Mouse (Mus musculus) heart, embryonic 11.5 days (tissue): Measurements from ENCODE around the gene Tmem181a. TPM values are rescaled to one million over a fixed set of nuclear protein-coding genes. Genes with fewer than 3 reads are reported as not detected.
"Not testable (repeated sequence)": the region's sequence is repeated elsewhere in the genome, so short reads cannot be mapped to it uniquely, and the experiment has no call there.

Experiments used
- ATAC-seq: fragments of 200-750 bp; cut with Nextera tagmentation; replicated peaks from 2 replicates; pipeline ENCODE4 v1.8.0; 2017; ENCODE audit warnings: moderate library complexity; ENCODE audit not compliant: insufficient number of reproducible peaks, low FRiP score, low TSS enrichment
- H3K27ac ChIP-seq: fragments of 300-500 bp; sonication (generic); 2 replicates; pipeline ENCODE4 v1.5.1; 2014; ENCODE audit warnings: mild to moderate bottlenecking, low read depth, low read length
- H3K27me3 ChIP-seq: fragments of 300-500 bp; sonication (generic); 2 replicates; pipeline ENCODE4 v1.6.1; 2014; ENCODE audit warnings: mild to moderate bottlenecking, low read length, mixed read lengths; ENCODE audit not compliant: control insufficient read depth, insufficient read depth
- H3K36me3 ChIP-seq: fragments of 300-500 bp; sonication (generic); 2 replicates; pipeline ENCODE4 v1.6.1; 2014; ENCODE audit warnings: mild to moderate bottlenecking, low read length, moderate library complexity, mixed read lengths; ENCODE audit not compliant: control insufficient read depth, insufficient read depth
- H3K4me1 ChIP-seq: fragments of 300-500 bp; sonication (generic); 2 replicates; pipeline ENCODE4 v1.6.1; 2014; ENCODE audit warnings: low read length; ENCODE audit not compliant: control insufficient read depth, insufficient read depth
- H3K4me2 ChIP-seq: fragments of 300-500 bp; sonication (generic); 2 replicates; pipeline ENCODE4 v1.6.1; 2014; ENCODE audit warnings: mild to moderate bottlenecking, moderate library complexity
- H3K4me3 ChIP-seq: fragments of 300-500 bp; sonication (generic); 2 replicates; pipeline ENCODE4 v1.5.1; 2014; ENCODE audit warnings: low read depth, low read length
- H3K9ac ChIP-seq: fragments of 300-500 bp; sonication (generic); 2 replicates; pipeline ENCODE4 v1.6.1; 2014; ENCODE audit warnings: mild to moderate bottlenecking, low read depth, low read length, moderate library complexity
- H3K9me3 ChIP-seq: fragments of 300-500 bp; sonication (generic); replicated peaks from 2 replicates; pipeline ENCODE4 v1.6.1; 2016; ENCODE audit warnings: low read length; ENCODE audit not compliant: control insufficient read depth
- WGBS: fragments of 180-500 bp; shearing (Covaris S2); extraction: QIAGEN DNeasy Blood & Tissue Kit; methylation state at CpG from one replicate; pipeline ENCODE4 v1.1.7; 2014; ENCODE audit not compliant: insufficient replicate concordance; 5-methylcytosine and 5-hydroxymethylcytosine counted together
- polyA plus RNA-seq: library from polyadenylated mRNA; unstranded; fragments of >200 nt; fragmentation: Nextera tagmentation; extraction: Ambion mirVana; gene quantifications from 2 replicates; pipeline ENCODE4 v1.2.1, GENCODE M21; 2014

Tmem181a gene
- 18.6 and 24.5 TPM in 2 replicates for polyA plus RNA-seq

- H3K36me3 ChIP-seq, H3K9me3 ChIP-seq, H3K9ac ChIP-seq, H3K4me1 ChIP-seq, H3K27me3 ChIP-seq, H3K27ac ChIP-seq: not testable (repeated sequence)
- WGBS: 0% methylated on average over 18 of the region's 51 CpGs
- peak; percentile 31; the same call in 1 of the 2 replicates for ATAC-seq
- 0 out of 2 replicates have a peak within 1 kb of the TSS, but pooled peaks have one; percentile 8 for H3K4me3 ChIP-seq
- peak within 1 kb of the TSS; percentile 42; the same call in 1 of the 2 replicates for H3K4me2 ChIP-seq
Measured at GRCm38 (mm10) chr17:6256400-6257069, at the start of gene Tmem181a. Gene Tmem181a, plus strand, starts transcription at chr17:6256860.

GRCm38 (mm10) chr17:6211721-6212120, 44.9 kb upstream of the Tmem181a start:
- ATAC-seq: no peak
- Histone ChIP-seq H3K27me3 (no peaks in the 10 kb centered on the region), H3K4me1 (peaks cover 9% of the 10 kb centered on the region), H3K9me3 (no peaks in the 10 kb centered on the region), H3K36me3 (peaks cover 9% of the 10 kb centered on the region), H3K4me2 (no peak overlapping the region), H3K27ac (0 out of 2 replicates have a peak overlapping the region, but pooled peaks have one; percentile 12), H3K9ac (no peak overlapping the region), H3K4me3 (no peak overlapping the region)
- 76% methylated on average over 1 of the region's 1 CpGs for WGBS

GRCm38 (mm10) chr17:6215640-6216039, 41.0 kb upstream of the Tmem181a start:
- Histone ChIP-seq H3K4me2 (no peak overlapping the region), H3K27ac (peak overlapping the region; percentile 73; the same call in 1 of the 2 replicates), H3K4me3 (no peak overlapping the region), H3K27me3 (no peaks in the 10 kb centered on the region), H3K9me3 (no peaks in the 10 kb centered on the region), H3K4me1 (peaks cover 9% of the 10 kb centered on the region), H3K9ac (no peak overlapping the region), H3K36me3 (peaks cover 9% of the 10 kb centered on the region)
- ATAC-seq: no peak
- 85% methylated on average over 4 of the region's 4 CpGs for WGBS

- H3K4me2 ChIP-seq: no peak overlapping the region
- ATAC-seq: peak; percentile 26; the same call in 1 of the 2 replicates
- WGBS: 82% methylated on average over 10 of the region's 10 CpGs
- peak overlapping the region; percentile 74 for H3K27ac ChIP-seq
- H3K9me3 ChIP-seq: no peaks in the 10 kb centered on the region
- no peaks in the 10 kb centered on the region for H3K27me3 ChIP-seq
- H3K4me1 ChIP-seq: peaks cover 6% of the 10 kb centered on the region
- H3K4me3 ChIP-seq: no peak overlapping the region
- H3K9ac ChIP-seq: no peak overlapping the region
- peaks cover 9% of the 10 kb centered on the region for H3K36me3 ChIP-seq
Measured at GRCm38 (mm10) chr17:6216514-6216913, 40.1 kb upstream of the Tmem181a start.

GRCm38 (mm10) chr17:6232633-6233032, 24.0 kb upstream of the Tmem181a start:
- H3K36me3 ChIP-seq, H3K9me3 ChIP-seq, H3K4me1 ChIP-seq, H3K4me3 ChIP-seq, ATAC-seq, H3K9ac ChIP-seq, H3K27ac ChIP-seq, H3K4me2 ChIP-seq, H3K27me3 ChIP-seq: not testable (repeated sequence)
- WGBS: no CpG with 5 or more reads among the region's 7 CpGs

GRCm38 (mm10) chr17:6251298-6251697, 5.4 kb upstream of the Tmem181a start:
- 88% methylated on average over 1 of the region's 1 CpGs for WGBS
- H3K27ac ChIP-seq, H3K4me3 ChIP-seq, ATAC-seq, H3K36me3 ChIP-seq, H3K9me3 ChIP-seq, H3K27me3 ChIP-seq, H3K4me1 ChIP-seq, H3K9ac ChIP-seq, H3K4me2 ChIP-seq: not testable (repeated sequence)

GRCm38 (mm10) chr17:6257070-6257456, 403 bp downstream of the Tmem181a start:
- H3K4me3 ChIP-seq: 0 out of 2 replicates have a peak overlapping the region, but pooled peaks have one; percentile 8
- H3K9me3 ChIP-seq, H3K27ac ChIP-seq, H3K36me3 ChIP-seq, ATAC-seq, H3K4me1 ChIP-seq, H3K9ac ChIP-seq, H3K27me3 ChIP-seq: not testable (repeated sequence)
- 1% methylated on average over 12 of the region's 20 CpGs for WGBS
- H3K4me2 ChIP-seq: peak overlapping the region; percentile 42; the same call in 1 of the 2 replicates

GRCm38 (mm10) chr17:6269876-6270831, 13.5 kb downstream of the Tmem181a start:
- H3K27ac ChIP-seq, H3K27me3 ChIP-seq, H3K36me3 ChIP-seq, H3K9me3 ChIP-seq, H3K4me1 ChIP-seq: not testable (repeated sequence)
- peak; percentile 79 for ATAC-seq
- H3K9ac ChIP-seq: peak overlapping the region; percentile 63
- under 1% methylated on average over 43 of the region's 84 CpGs for WGBS
- H3K4me3 ChIP-seq: peak overlapping the region; percentile 53
- peak overlapping the region; percentile 66 for H3K4me2 ChIP-seq
